Mouse (Mus musculus): Measurements from ENCODE around the gene Slco2b1. TPM values are rescaled to one million over a fixed set of nuclear protein-coding genes. Genes with fewer than 3 reads are reported as not detected.

Gene Slco2b1
- polyA plus RNA-seq, 1 experiment = 25.2 TPM

DNA sequence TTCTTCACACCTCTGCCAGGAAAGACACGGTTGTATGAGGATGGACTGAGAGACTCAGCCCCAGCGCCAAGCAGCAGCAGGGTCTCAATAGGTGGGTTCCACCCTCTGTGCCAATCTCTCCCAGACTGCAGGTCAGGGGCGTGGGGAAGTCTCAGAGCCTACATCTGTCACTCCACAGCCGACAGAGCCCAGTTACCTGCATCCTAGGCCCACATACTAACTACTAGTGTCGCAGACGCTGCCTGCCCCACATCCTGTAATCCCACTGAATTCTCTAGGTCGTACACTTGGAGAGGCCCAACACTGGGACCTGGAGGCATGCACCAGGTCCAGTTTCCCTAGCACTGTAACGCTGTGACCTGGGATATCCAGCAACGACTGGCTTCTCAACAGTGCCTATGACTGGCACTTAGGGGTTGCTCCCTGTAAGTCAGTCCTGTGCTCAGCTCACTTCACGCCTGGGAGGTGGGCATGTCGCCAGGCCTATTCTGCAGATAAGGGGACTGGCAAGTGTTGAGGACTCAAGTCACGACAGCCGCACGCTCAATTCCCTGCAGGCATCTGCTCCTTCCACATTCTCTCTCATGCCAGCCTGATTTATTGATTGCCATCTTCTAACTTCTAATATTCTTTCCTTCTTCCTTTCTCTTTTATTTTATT is 49.4 kb downstream of the Slco2b1 start:
- 83% methylated on average over 14 of the region's 14 CpGs for whole genome bisulfite sequencing
- DNase-seq (ENCODE audit: low read depth, low spot score) = no peak

- 94% methylated on average over 9 of the region's 9 CpGs for WGBS
- DNase-seq (ENCODE audit: low read depth, low spot score) = no peak
Observed at GRCm38 (mm10) chr7:99661071-99661470, 50.1 kb downstream of the Slco2b1 start.

GRCm38 (mm10) chr7:99659379-99660029 is 51.6 kb downstream of the Slco2b1 start:
- peak; percentile 65 for DNase-seq (ENCODE audit: low read depth, low spot score)
- WGBS = 45% methylated on average over 12 of the region's 12 CpGs

- no peak for DNase-seq (ENCODE audit: low read depth, low spot score)
- WGBS = 74% methylated on average over 11 of the region's 11 CpGs
Observed at GRCm38 (mm10) chr7:99654244-99654643, 56.9 kb downstream of the Slco2b1 start.

DNA sequence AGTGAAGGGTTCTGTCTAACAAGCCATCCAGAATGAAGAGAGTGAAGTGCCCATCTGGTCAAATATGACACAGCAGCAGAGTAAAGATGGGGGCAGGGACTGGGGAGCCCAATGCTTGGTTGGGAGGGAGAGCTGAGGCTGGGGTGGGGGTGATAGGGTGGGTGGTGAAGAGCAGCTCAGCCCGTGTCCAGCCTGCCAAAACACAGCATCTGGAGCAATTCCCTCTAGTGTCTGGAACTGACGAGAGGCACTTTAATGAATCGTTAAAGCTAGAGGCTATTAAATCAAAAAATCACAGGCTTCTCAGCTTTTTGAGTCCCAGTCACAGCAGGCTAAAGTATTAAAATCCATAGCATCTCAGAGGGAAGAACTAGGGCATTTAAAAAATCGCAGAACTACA is 61.6 kb downstream of the Slco2b1 start:
- no peak for DNase-seq (ENCODE audit: low read depth, low spot score)
- 61% methylated on average over 4 of the region's 4 CpGs for WGBS

DNA sequence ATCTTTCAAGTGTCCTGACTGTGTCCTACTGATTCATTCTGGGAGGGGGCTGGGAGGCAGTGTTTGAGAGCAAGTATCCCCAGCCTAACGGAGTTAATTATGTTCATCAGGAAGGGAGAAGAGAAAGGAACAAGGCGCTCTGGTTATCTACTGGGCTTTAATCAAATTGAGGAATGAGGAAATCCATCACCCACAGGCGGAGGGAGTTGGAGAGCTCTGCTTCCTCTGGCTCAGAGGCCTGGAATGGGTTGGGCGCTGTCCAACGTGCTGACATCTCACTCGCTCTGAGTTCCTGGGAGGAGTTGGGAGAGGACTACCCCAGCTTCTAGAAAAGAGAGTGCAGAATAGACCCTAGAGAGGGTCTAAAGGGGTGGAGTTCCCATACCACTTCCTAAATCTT is 62.5 kb downstream of the Slco2b1 start:
- WGBS = 2% methylated on average over 6 of the region's 6 CpGs
- no peak for DNase-seq (ENCODE audit: low read depth, low spot score)

GRCm38 (mm10) chr7:99644701-99645100 is 66.4 kb downstream of the Slco2b1 start:
- WGBS = 81% methylated on average over 7 of the region's 7 CpGs
- DNase-seq (ENCODE audit: low read depth, low spot score) = no peak

DNA sequence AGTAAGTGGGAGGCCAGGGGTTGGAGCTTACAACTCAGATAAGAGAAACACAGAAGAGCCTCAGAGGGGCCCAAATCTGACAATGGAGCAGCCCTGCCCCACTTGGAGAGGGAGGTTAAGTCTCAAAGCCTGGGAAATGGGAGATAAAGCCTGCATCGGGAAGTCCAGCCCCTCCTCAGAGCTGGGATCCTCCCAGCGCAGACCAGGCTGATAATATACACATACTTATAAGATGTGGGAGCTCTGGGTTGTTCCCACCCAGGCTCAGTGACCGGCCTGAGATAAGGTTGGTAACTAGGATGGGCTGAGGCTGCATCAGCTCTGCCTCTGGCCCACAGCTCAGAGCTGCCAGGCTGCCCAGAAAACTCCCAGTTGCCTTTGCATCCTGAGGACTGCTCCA is 69.1 kb downstream of the Slco2b1 start:
- no peak for DNase-seq (ENCODE audit: low read depth, low spot score)
- 43% methylated on average over 3 of the region's 3 CpGs for WGBS

DNA sequence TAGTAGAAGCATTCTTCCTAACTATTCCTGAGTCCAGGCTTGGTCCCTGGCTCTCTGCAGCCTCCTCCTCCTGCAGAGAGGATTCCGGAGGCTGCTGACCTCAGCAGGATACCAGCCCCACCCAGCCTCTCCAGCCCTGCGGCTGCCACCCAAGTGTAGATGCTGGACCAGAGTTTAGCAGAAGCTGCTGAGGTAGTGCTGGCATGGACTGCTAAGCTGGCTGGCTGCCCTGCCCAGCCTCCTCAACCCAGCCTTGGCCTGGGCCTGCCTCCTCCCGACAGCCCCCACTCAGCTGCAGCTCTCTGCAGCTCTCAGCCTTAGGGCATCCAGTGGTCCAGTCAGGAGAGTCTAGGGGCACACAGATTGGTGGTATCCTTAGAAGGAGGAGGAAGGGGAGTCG is 69.9 kb downstream of the Slco2b1 start:
- DNase-seq (ENCODE audit: low read depth, low spot score) = no peak
- 53% methylated on average over 4 of the region's 4 CpGs for WGBS

- DNase-seq (ENCODE audit: low read depth, low spot score) = no peak
Observed at GRCm38 (mm10) chr7:99633966-99634665, 77.0 kb downstream of the Slco2b1 start.

DNA sequence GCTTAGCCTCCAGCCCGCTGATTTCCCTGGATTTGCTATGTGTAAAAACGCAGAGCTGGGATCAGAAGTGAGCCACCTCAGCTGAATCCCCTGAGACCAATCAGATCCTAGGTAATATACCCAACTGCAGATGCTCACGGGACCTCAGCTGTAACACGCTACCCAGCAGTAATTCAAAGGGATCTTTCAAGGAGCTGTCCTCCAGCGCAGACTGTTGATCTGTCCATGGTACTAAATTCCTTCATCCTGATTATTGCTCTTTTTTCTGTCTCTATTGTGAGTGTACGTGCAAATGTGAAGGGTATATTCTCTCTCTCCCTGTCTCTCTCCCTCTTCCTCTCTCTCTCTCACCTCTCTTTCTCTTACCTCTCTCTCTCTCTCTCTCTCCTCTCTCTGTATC is 78.9 kb downstream of the Slco2b1 start:
- WGBS = 16% methylated on average over 6 of the region's 6 CpGs
- DNase-seq (ENCODE audit: low read depth, low spot score) = no peak

More at GRCm38 (mm10) chr7:99633966-99634665, 77.0 kb downstream of the Slco2b1 start:
- 52% methylated on average over 8 of the region's 8 CpGs for WGBS

DNA sequence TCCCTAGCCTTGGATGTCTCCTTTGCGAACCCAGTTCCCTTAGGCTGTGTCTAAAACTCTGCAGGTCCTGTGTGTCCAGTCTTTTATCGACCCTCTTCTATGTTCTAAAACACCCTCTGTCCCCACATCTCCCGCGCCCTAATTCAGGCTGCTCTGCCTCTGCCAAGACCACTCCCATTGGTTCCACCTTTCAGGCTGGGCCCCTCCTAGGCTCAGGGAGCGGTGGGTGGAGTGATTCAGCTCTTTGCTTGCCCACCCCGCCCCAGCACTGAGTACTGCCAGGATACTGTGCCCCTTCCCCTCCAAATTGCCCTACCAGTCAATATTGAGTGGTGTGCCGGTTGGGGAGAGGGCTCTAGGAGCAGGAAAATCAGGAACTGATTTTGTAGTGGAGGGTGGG is 83.8 kb downstream of the Slco2b1 start:
- no peak for DNase-seq (ENCODE audit: low read depth, low spot score)
- WGBS = 18% methylated on average over 7 of the region's 7 CpGs

GRCm38 (mm10) chr7:99626376-99627270 is 84.5 kb downstream of the Slco2b1 start, which contains the start of gene Tpbgl:
TSS of gene Tpbgl (minus strand) at chr7:99627103.
- WGBS = under 1% methylated on average over 83 of the region's 83 CpGs

GRCm38 (mm10) chr7:99625722-99626375 is 85.3 kb downstream of the Slco2b1 start:
- DNase-seq (ENCODE audit: low read depth, low spot score) = peak; percentile 35
- WGBS = 1% methylated on average over 81 of the region's 81 CpGs

More at GRCm38 (mm10) chr7:99626376-99627270, 84.5 kb downstream of the Slco2b1 start, which contains the start of gene Tpbgl:
- DNase-seq (ENCODE audit: low read depth, low spot score) = no peak

- DNase-seq (ENCODE audit: low read depth, low spot score) = peak; percentile 8
- 2% methylated on average over 3 of the region's 3 CpGs for WGBS
Observed at GRCm38 (mm10) chr7:99618860-99619259, 92.3 kb downstream of the Slco2b1 start.

GRCm38 (mm10) chr7:99618264-99618663 is 92.9 kb downstream of the Slco2b1 start:
- 82% methylated on average over 2 of the region's 2 CpGs for WGBS
- DNase-seq (ENCODE audit: low read depth, low spot score) = no peak

All from large intestine, adult 2 months (tissue).